Comparison of ENCODE assay signal across 1 mouse cellular context in the genomic region with DNA sequence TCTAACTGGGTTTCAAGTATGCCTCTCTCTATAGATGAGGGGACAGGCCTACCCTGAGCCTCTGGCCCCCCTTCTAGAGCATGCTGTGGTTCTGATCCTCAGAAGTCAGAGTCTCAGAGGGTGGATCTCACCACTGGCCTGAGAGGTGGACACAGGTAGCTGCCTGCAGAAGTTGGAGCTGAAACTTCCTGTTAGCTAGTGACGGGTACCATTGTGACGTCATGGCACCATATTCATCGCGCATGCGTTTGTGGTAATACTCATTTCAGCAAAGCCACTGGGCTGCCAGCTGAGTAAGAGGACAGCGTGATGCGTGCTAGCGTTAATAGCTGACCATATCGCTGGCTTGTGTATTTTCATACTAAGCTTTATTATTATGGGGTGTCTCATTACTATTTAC.
TF ChIP-seq lines count a peak whose summit lies in the region.

No protein-coding gene starts in this region.

TF ChIP-seq in CH12.LX, 34 proteins besides CTCF, POLR2A, EP300 and RAD21:
- no peak for TF ChIP-seq CHD2 (IDR thresholded peaks at IDR 0.05; ENCODE audit: low read length)
- TF ChIP-seq JUN (IDR thresholded peaks at IDR 0.05; ENCODE audit: insufficient read depth, low read depth, low read length): no peak
- peak; percentile 23; the same call in 1 of the 2 replicates for TF ChIP-seq NRF1 (IDR thresholded peaks at IDR 0.05; ENCODE audit: low read depth, low read length)
